Mouse (Mus musculus) myocyte (in vitro differentiated cells): Measurements from ENCODE around the gene Btc. TPM values are rescaled to one million over a fixed set of nuclear protein-coding genes. Genes with fewer than 3 reads are reported as not detected.

Source experiments
- H3K27me3 ChIP-seq: one replicate; pipeline ENCODE4 v1.6.1; 2011; ENCODE audit not compliant: control insufficient read depth, insufficient read depth, insufficient read length
- H3K36me3 ChIP-seq: one replicate; pipeline ENCODE4 v1.6.1; 2011; ENCODE audit not compliant: control insufficient read depth, insufficient read depth
- H3K4me2 ChIP-seq: one replicate; pipeline ENCODE4 v1.6.1; 2011; ENCODE audit warnings: low read depth, control low read depth
- H3K4me3 ChIP-seq: one replicate; pipeline ENCODE4 v1.5.1; 2011; ENCODE audit warnings: mild to moderate bottlenecking, control low read depth, moderate library complexity
- H3K79me2 ChIP-seq: one replicate; pipeline ENCODE4 v1.6.1; 2011; ENCODE audit not compliant: control insufficient read depth, insufficient read depth
- H3ac ChIP-seq: one replicate; pipeline ENCODE4 v1.6.1; 2011; ENCODE audit not compliant: control insufficient read depth, insufficient read length
- CEBPB ChIP-seq: IDR thresholded peaks from 2 replicates; pipeline ENCODE4 v1.6.1; 2011; ENCODE audit warnings: mild to moderate bottlenecking, moderate library complexity; ENCODE audit not compliant: poor library complexity, insufficient read depth, severe bottlenecking
- E2F4 ChIP-seq: IDR thresholded peaks from one replicate; pipeline ENCODE4 v1.6.1; 2011; ENCODE audit warnings: mild to moderate bottlenecking, control low read depth, moderate library complexity; ENCODE audit not compliant: insufficient read depth
- MAX ChIP-seq: IDR thresholded peaks from one replicate; pipeline ENCODE4 v1.6.1; 2011; ENCODE audit warnings: low read depth, mild to moderate bottlenecking, control low read depth
- MYOD1 ChIP-seq, 3 experiments: IDR thresholded peaks; one replicate each; pipeline ENCODE4 v1.6.1; 2011; ENCODE audit warnings: control low read depth in 2 of 3, low read depth in 2 of 3, mild to moderate bottlenecking in 2 of 3, moderate library complexity in 1 of 3; ENCODE audit not compliant: insufficient read length in 2 of 3, control insufficient read depth in 1 of 3
- MYOG ChIP-seq, 3 experiments: IDR thresholded peaks; one replicate each; pipeline ENCODE4 v1.6.1; 2011; ENCODE audit warnings: control low read depth in 2 of 3, low read depth in 2 of 3, mild to moderate bottlenecking in 2 of 3; ENCODE audit not compliant: insufficient read length in 2 of 3, control insufficient read depth in 1 of 3, insufficient read depth in 1 of 3
- POLR2A ChIP-seq: IDR thresholded peaks from one replicate; pipeline ENCODE4 v1.6.1; 2011; ENCODE audit warnings: low read depth, mild to moderate bottlenecking, control low read depth, moderate library complexity; ENCODE audit not compliant: insufficient read length
- POLR2AphosphoS2 ChIP-seq: IDR thresholded peaks from one replicate; pipeline ENCODE4 v1.6.1; 2011; ENCODE audit warnings: low read depth, control low read depth; ENCODE audit not compliant: insufficient read length
- REST ChIP-seq: IDR thresholded peaks from one replicate; pipeline ENCODE4 v1.6.1; 2011; ENCODE audit warnings: mild to moderate bottlenecking, control low read depth, moderate library complexity; ENCODE audit not compliant: insufficient read depth, insufficient read length
- SRF ChIP-seq: IDR thresholded peaks from one replicate; pipeline ENCODE4 v1.6.1; 2011; ENCODE audit warnings: low read depth; ENCODE audit not compliant: control insufficient read depth, insufficient read length
- TCF12 ChIP-seq: IDR thresholded peaks from one replicate; pipeline ENCODE4 v1.6.1; 2011; ENCODE audit warnings: mild to moderate bottlenecking, control low read depth; ENCODE audit not compliant: poor library complexity, insufficient read depth, severe bottlenecking
- TCF3 ChIP-seq: IDR thresholded peaks from one replicate; pipeline ENCODE4 v1.6.1; 2011; ENCODE audit warnings: low read depth, control low read depth; ENCODE audit not compliant: insufficient read length
- USF1 ChIP-seq: IDR thresholded peaks from one replicate; pipeline ENCODE4 v1.6.1; 2011; ENCODE audit warnings: low read depth, mild to moderate bottlenecking, control low read depth, moderate library complexity
- polyA plus RNA-seq: library from polyadenylated mRNA; unstranded; fragments of >200 nt; fragmentation: generic; extraction: Trizol; gene quantifications from one replicate; pipeline ENCODE4 v1.2.1, GENCODE M21; 2012; ENCODE audit warnings: missing spikeins

Btc gene
- polyA plus RNA-seq: 0.36 TPM

GRCm38 (mm10) chr5:91402339-91403211 is at the start of gene Btc:
Gene Btc (minus strand): TSS chr5:91402994.
- Histone ChIP-seq H3K4me2 (peak within 1 kb of the TSS; percentile 87), H3ac (no peak within 1 kb of the TSS), H3K36me3 (no peaks in the 10 kb centered on the region), H3K27me3 (no peaks in the 10 kb centered on the region), H3K79me2 (no peaks in the 10 kb centered on the region), H3K4me3 (peak within 1 kb of the TSS; percentile 24)
- TF ChIP-seq E2F4 (no peak), MYOG (IDR thresholded peaks at IDR 0.05; ENCODE audit: control insufficient read depth in 1 of 3, insufficient read depth in 1 of 3, insufficient read length in 2 of 3, low read depth in 2 of 3) (peak in 1 of 3 experiments; percentile 9), MYOD1 (IDR thresholded peaks at IDR 0.05; ENCODE audit: control insufficient read depth in 1 of 3, insufficient read length in 2 of 3, low read depth in 2 of 3) (peak in 1 of 3 experiments; percentile 15), SRF (no peak)

GRCm38 (mm10) chr5:91444981-91445517 is 42.3 kb upstream of the Btc start:
- Histone ChIP-seq H3K36me3 (no peaks in the 10 kb centered on the region), H3K4me2 (no peak overlapping the region), H3K4me3 (no peak overlapping the region)

DNA sequence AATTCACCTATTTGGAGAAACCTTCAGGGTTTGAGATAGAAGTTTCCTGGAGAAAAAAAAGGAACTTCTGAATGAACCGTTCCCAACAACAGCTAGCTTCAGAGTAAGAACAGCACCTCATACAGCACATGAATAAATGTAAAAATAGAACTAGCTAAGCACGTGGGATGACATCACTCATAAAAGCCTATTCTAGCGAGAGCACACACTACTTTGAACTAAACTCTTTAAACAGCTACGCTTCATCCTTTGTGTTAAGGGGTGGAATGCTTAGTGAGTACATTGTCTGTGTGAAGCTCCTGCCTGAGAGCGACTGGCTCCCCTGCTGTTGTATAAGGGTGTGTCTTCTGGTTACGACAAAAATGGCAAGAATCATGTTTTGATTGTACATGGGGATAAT is 33.8 kb upstream of the Btc start:
- H3K4me2 ChIP-seq: no peak overlapping the region
- no peak overlapping the region for H3K4me3 ChIP-seq
- no peaks in the 10 kb centered on the region for H3K36me3 ChIP-seq
- no peak overlapping the region for H3ac ChIP-seq
- no peaks in the 10 kb centered on the region for H3K27me3 ChIP-seq
- H3K79me2 ChIP-seq: no peaks in the 10 kb centered on the region
- TF ChIP-seq TCF3 (no peak), POLR2AphosphoS2 (no peak), REST (no peak), E2F4 (no peak), MAX (no peak), SRF (no peak)

More at GRCm38 (mm10) chr5:91444981-91445517, 42.3 kb upstream of the Btc start:
- Histone ChIP-seq H3K27me3 (peaks cover 1% of the 10 kb centered on the region), H3ac (no peak overlapping the region), H3K79me2 (no peaks in the 10 kb centered on the region)
- TF ChIP-seq MYOD1 (IDR thresholded peaks at IDR 0.05; ENCODE audit: control insufficient read depth in 1 of 3, insufficient read length in 2 of 3, low read depth in 2 of 3) (no peak), CEBPB (no peak), E2F4 (no peak), SRF (no peak), TCF3 (no peak), POLR2A (no peak), REST (no peak), USF1 (no peak), MAX (no peak), POLR2AphosphoS2 (no peak), TCF12 (no peak)

GRCm38 (mm10) chr5:91434723-91435658 is 32.2 kb upstream of the Btc start:
- H3K79me2 ChIP-seq: no peaks in the 10 kb centered on the region
- no peak overlapping the region for H3K4me2 ChIP-seq
- TF ChIP-seq CEBPB: no peak
- no peak for TF ChIP-seq USF1
- TF ChIP-seq MYOD1 (IDR thresholded peaks at IDR 0.05; ENCODE audit: control insufficient read depth in 1 of 3, insufficient read length in 2 of 3, low read depth in 2 of 3): no peak
- no peak for TF ChIP-seq POLR2AphosphoS2
- TF ChIP-seq MYOG (IDR thresholded peaks at IDR 0.05; ENCODE audit: control insufficient read depth in 1 of 3, insufficient read depth in 1 of 3, insufficient read length in 2 of 3, low read depth in 2 of 3): no peak
- no peak for TF ChIP-seq SRF
- no peak for TF ChIP-seq E2F4
- no peak for TF ChIP-seq TCF12
- no peak for TF ChIP-seq MAX
- TF ChIP-seq TCF3: no peak
- TF ChIP-seq POLR2A: no peak
- TF ChIP-seq REST: no peak
- H3K27me3 ChIP-seq: no peaks in the 10 kb centered on the region
- H3ac ChIP-seq: no peak overlapping the region
- no peak overlapping the region for H3K4me3 ChIP-seq
- H3K36me3 ChIP-seq: no peaks in the 10 kb centered on the region
